Mouse (Mus musculus) liver, embryonic 14.5 days (tissue): Measurements from ENCODE around the gene Sit1. TPM values are rescaled to one million over a fixed set of nuclear protein-coding genes. Genes with fewer than 3 reads are reported as not detected.

Experiments
- ATAC-seq: fragments of 200-750 bp; cut with Nextera tagmentation; 2 replicates; pipeline ENCODE4 v1.8.0; 2017; ENCODE audit warnings: moderate number of reproducible peaks, mild to moderate bottlenecking, moderate library complexity; ENCODE audit not compliant: insufficient read depth
- DNase-seq, 3 experiments: peaks; one replicate each; pipeline ENCODE4 v3.0.0-alpha.2; 2012 to 2013; ENCODE audit warnings: low read depth in 3 of 3, low spot score in 3 of 3
- H3K27ac ChIP-seq: fragments of 300-500 bp; sonication (generic); 2 replicates; pipeline ENCODE4 v1.5.1; 2014; ENCODE audit warnings: moderate library complexity, mild to moderate bottlenecking, control low read depth, inconsistent platforms
- H3K27me3 ChIP-seq: fragments of 300-500 bp; sonication (generic); 2 replicates; pipeline ENCODE4 v1.6.1; 2014; ENCODE audit warnings: mild to moderate bottlenecking, low read length, moderate library complexity; ENCODE audit not compliant: control insufficient read depth, insufficient read depth
- H3K36me3 ChIP-seq: fragments of 300-500 bp; sonication (generic); replicated peaks from 2 replicates; pipeline ENCODE4 v1.6.1; 2014; ENCODE audit warnings: low read depth; ENCODE audit not compliant: control insufficient read depth, insufficient read depth
- H3K4me1 ChIP-seq, 2 experiments: fragments of 200-500 bp in 1 of 2; fragments of 300-500 bp in 1 of 2; sonication (generic) in 1 of 2; replicated peaks; 2 replicates each; pipeline ENCODE4 v1.6.1; 2012 to 2014; ENCODE audit warnings: antibody characterized with exemption in 1 of 2, inconsistent platforms in 1 of 2, low read length in 1 of 2; ENCODE audit not compliant: control insufficient read depth in 2 of 2, insufficient read depth in 2 of 2
- H3K4me2 ChIP-seq: fragments of 300-500 bp; sonication (generic); 2 replicates; pipeline ENCODE4 v1.6.1; 2014; ENCODE audit warnings: low read depth, mild to moderate bottlenecking, control low read depth, moderate library complexity
- H3K4me3 ChIP-seq, 2 experiments: fragments of 200-500 bp in 1 of 2; fragments of 300-500 bp in 1 of 2; sonication (generic) in 1 of 2; 2 replicates each; pipeline ENCODE4 v1.5.1; 2012 to 2014; ENCODE audit warnings: low read depth in 2 of 2, low read length in 2 of 2, mild to moderate bottlenecking in 2 of 2, control low read depth in 1 of 2, inconsistent platforms in 1 of 2, moderate library complexity in 1 of 2; ENCODE audit not compliant: insufficient read depth in 1 of 2
- H3K9ac ChIP-seq: fragments of 300-500 bp; sonication (generic); replicated peaks from 2 replicates; pipeline ENCODE4 v1.6.1; 2014; ENCODE audit warnings: mild to moderate bottlenecking, control low read depth, moderate library complexity
- H3K9me3 ChIP-seq: fragments of 300-500 bp; sonication (generic); 2 replicates; pipeline ENCODE4 v1.6.1; 2016; ENCODE audit warnings: low read length, mixed read lengths; ENCODE audit not compliant: control insufficient read depth
- CTCF ChIP-seq: IDR thresholded peaks from 2 replicates; pipeline ENCODE4 v1.5.1; 2016; ENCODE audit warnings: antibody characterized with exemption, low read depth, control low read depth
- EP300 ChIP-seq: IDR thresholded peaks from 2 replicates; pipeline ENCODE4 v1.6.1; 2016; ENCODE audit warnings: antibody characterized with exemption, low read depth
- WGBS: fragments of 180-500 bp; shearing (Covaris S2); extraction: QIAGEN DNeasy Blood & Tissue Kit; methylation state at CpG from one replicate; pipeline ENCODE4 v1.1.7; 2014; ENCODE audit not compliant: insufficient replicate concordance; 5-methylcytosine and 5-hydroxymethylcytosine counted together
- polyA plus RNA-seq, 2 experiments: library from polyadenylated mRNA; depleted of rRNA in 1 of 2; stranded (reverse) in 1 of 2; unstranded in 1 of 2; fragments of >200 nt; fragmentation: Nextera tagmentation in 1 of 2; extraction: Ambion mirVana in 1 of 2; gene quantifications; 2 replicates each; pipeline versions ENCODE4 v1.2.1 to v1.2.3; 2012 to 2014

Sit1 gene
- polyA plus RNA-seq, 2 experiments, result 0.04 TPM; not detected in 1

- 67% methylated on average over 6 of the region's 6 CpGs for WGBS
- H3K36me3 ChIP-seq, result peaks cover 19% of the 10 kb centered on the region
- H3K27ac ChIP-seq, result no peak overlapping the region
- peaks cover 12 to 29% of the 10 kb centered on the region in 2 experiments for H3K4me1 ChIP-seq
- no peak for ATAC-seq
- no peak overlapping the region for H3K4me3 ChIP-seq
- H3K9ac ChIP-seq, result no peak overlapping the region
- TF ChIP-seq EP300 (no peak), CTCF (no peak)
- no peaks in the 10 kb centered on the region for H3K27me3 ChIP-seq
- H3K4me2 ChIP-seq, result no peak overlapping the region
- no peak for DNase-seq
- no peaks in the 10 kb centered on the region for H3K9me3 ChIP-seq
These were observed 13.1 kb upstream of the Sit1 start for GRCm38 (mm10) chr4:43496587-43496986.

DNA sequence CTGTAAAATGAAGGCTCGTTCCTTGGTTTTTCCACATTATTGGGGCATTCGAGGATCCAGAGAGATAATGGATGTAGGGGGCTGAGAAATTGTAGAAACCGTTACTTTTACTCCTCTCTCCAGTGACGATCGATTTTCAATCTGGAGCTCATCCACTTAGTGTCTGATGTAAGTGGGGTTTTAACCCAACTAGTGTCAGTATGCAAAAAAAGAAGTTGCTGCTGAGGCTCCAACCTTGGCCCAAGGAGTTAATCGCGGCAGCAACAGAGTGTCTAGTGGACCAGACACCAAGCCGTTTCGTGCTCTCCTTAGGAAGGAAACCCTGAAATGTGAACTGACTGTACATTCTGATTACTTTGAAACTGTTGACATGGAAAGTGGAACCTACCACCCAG, 10.3 kb upstream of the Sit1 start:
- under 1% methylated on average over 9 of the region's 9 CpGs for WGBS
- Histone ChIP-seq H3K4me3 (peak overlapping the region; percentile 84 to 91), H3K36me3 (peaks cover 19% of the 10 kb centered on the region), H3K27ac (peak overlapping the region; percentile 73), H3K9me3 (no peaks in the 10 kb centered on the region), H3K27me3 (no peaks in the 10 kb centered on the region), H3K4me1 (peaks cover 13 to 29% of the 10 kb centered on the region in 2 experiments), H3K9ac (peak overlapping the region; percentile 92), H3K4me2 (peak overlapping the region; percentile 84)
- ATAC-seq (no peak), DNase-seq (no peak)
- TF ChIP-seq CTCF (no peak), EP300 (0 out of 2 replicates have a peak, but pooled peaks have one; percentile 19)

GRCm38 (mm10) chr4:43493186-43493845, 9.8 kb upstream of the Sit1 start:
- ATAC-seq (peak; percentile 82), DNase-seq (peak; percentile 86 to 91 (median 87))
- H3K4me2 ChIP-seq, result peak overlapping the region; percentile 84
- peaks cover 13 to 23% of the 10 kb centered on the region in 2 experiments for H3K4me1 ChIP-seq
- H3K27ac ChIP-seq, result peak overlapping the region; percentile 73
- H3K36me3 ChIP-seq, result peaks cover 19% of the 10 kb centered on the region
- peak overlapping the region; percentile 92 for H3K9ac ChIP-seq
- under 1% methylated on average over 47 of the region's 47 CpGs for WGBS
- no peaks in the 10 kb centered on the region for H3K27me3 ChIP-seq
- H3K4me3 ChIP-seq, result peak overlapping the region; percentile 84 to 91
- TF ChIP-seq EP300 (no peak), CTCF (peak; percentile 35; the same call in 1 of the 2 replicates)
- no peaks in the 10 kb centered on the region for H3K9me3 ChIP-seq

GRCm38 (mm10) chr4:43492821-43493185, 9.3 kb upstream of the Sit1 start, which contains the start of gene Ccdc107:
Gene Ccdc107 (plus strand): TSS chr4:43492900.
- under 1% methylated on average over 25 of the region's 25 CpGs for WGBS
- TF ChIP-seq EP300, result peak; percentile 49
- peak; percentile 40; the same call in 1 of the 2 replicates for TF ChIP-seq CTCF

GRCm38 (mm10) chr4:43492101-43492820, 8.7 kb upstream of the Sit1 start:
- DNase-seq (no peak), ATAC-seq (no peak)
- Histone ChIP-seq H3K27ac (peak overlapping the region; percentile 60), H3K4me2 (peak overlapping the region; percentile 84), H3K4me3 (peak overlapping the region in 1 of 2 experiments; percentile 91; a peak in 2 of 4 replicates), H3K9me3 (no peaks in the 10 kb centered on the region), H3K36me3 (peaks cover 16% of the 10 kb centered on the region), H3K27me3 (no peaks in the 10 kb centered on the region), H3K4me1 (peaks cover 13 to 18% of the 10 kb centered on the region in 2 experiments), H3K9ac (peak overlapping the region; percentile 51)
- WGBS, result 42% methylated on average over 12 of the region's 12 CpGs
- TF ChIP-seq EP300 (no peak), CTCF (no peak)

More at GRCm38 (mm10) chr4:43492821-43493185, 9.3 kb upstream of the Sit1 start, which contains the start of gene Ccdc107:
- H3K9ac ChIP-seq, result peak within 1 kb of the TSS; percentile 92
- peaks cover 19% of the 10 kb centered on the region for H3K36me3 ChIP-seq
- peaks cover 13 to 19% of the 10 kb centered on the region in 2 experiments for H3K4me1 ChIP-seq
- ATAC-seq (peak; percentile 98), DNase-seq (peak; percentile 93 to 94 (median 94))
- peak within 1 kb of the TSS; percentile 84 for H3K4me2 ChIP-seq
- H3K9me3 ChIP-seq, result no peaks in the 10 kb centered on the region
- peak within 1 kb of the TSS; percentile 73 for H3K27ac ChIP-seq
- no peaks in the 10 kb centered on the region for H3K27me3 ChIP-seq
- peak within 1 kb of the TSS; percentile 84 to 91 for H3K4me3 ChIP-seq
